Mouse (Mus musculus) kidney, postnatal 36 days (tissue): Measurements from ENCODE around the gene Eef1akmt2.
A peak's percentile ranks its signal among the peaks of the same experiment; 100 is the strongest.

Experiments used
- DNase-seq, 2 experiments: peaks; one replicate each; pipeline ENCODE4 v3.0.0; 2021 to 2022; ENCODE audit warnings: mixed read lengths in 2 of 2

Gene Eef1akmt2

GRCm38 (mm10) chr7:132852173-132852844, at the start of gene Eef1akmt2:
Eef1akmt2 (minus strand) TSS chr7:132852673.
- DNase-seq, result peak; percentile 85 to 88

GRCm38 (mm10) chr7:132900826-132901531, 48.5 kb upstream of the Eef1akmt2 start:
- no peak for DNase-seq

- peak in 1 of 2 experiments; percentile 65 for DNase-seq
Measured at GRCm38 (mm10) chr7:132898234-132898633, 45.8 kb upstream of the Eef1akmt2 start.

- DNase-seq, result no peak
Measured at GRCm38 (mm10) chr7:132897258-132897657, 44.8 kb upstream of the Eef1akmt2 start.

GRCm38 (mm10) chr7:132896206-132896815, 43.8 kb upstream of the Eef1akmt2 start:
- DNase-seq, result peak; percentile 35 to 65

- DNase-seq, result peak; percentile 46 to 60
Measured at GRCm38 (mm10) chr7:132894841-132895555, 42.5 kb upstream of the Eef1akmt2 start.

GRCm38 (mm10) chr7:132893336-132893735, 40.9 kb upstream of the Eef1akmt2 start:
- DNase-seq, result no peak

- DNase-seq, result no peak
Measured at GRCm38 (mm10) chr7:132892806-132893205, 40.3 kb upstream of the Eef1akmt2 start.

- DNase-seq, result no peak
Measured at GRCm38 (mm10) chr7:132892311-132892661, 39.8 kb upstream of the Eef1akmt2 start.

GRCm38 (mm10) chr7:132891561-132892310, 39.3 kb upstream of the Eef1akmt2 start:
- DNase-seq, result peak in 1 of 2 experiments; percentile 44

GRCm38 (mm10) chr7:132890201-132890600, 37.7 kb upstream of the Eef1akmt2 start:
- no peak for DNase-seq

- DNase-seq, result no peak
Measured at GRCm38 (mm10) chr7:132889691-132890090, 37.2 kb upstream of the Eef1akmt2 start.

GRCm38 (mm10) chr7:132888518-132889249, 36.2 kb upstream of the Eef1akmt2 start:
- DNase-seq, result no peak

- no peak for DNase-seq
Measured at GRCm38 (mm10) chr7:132888052-132888451, 35.6 kb upstream of the Eef1akmt2 start.

- DNase-seq, result no peak
Measured at GRCm38 (mm10) chr7:132887019-132887804, 34.7 kb upstream of the Eef1akmt2 start.

GRCm38 (mm10) chr7:132884031-132884430, 31.6 kb upstream of the Eef1akmt2 start:
- DNase-seq, result no peak

GRCm38 (mm10) chr7:132882343-132882742, 29.9 kb upstream of the Eef1akmt2 start:
- peak in 1 of 2 experiments; percentile 49 for DNase-seq

- DNase-seq, result no peak
Measured at GRCm38 (mm10) chr7:132880276-132880675, 27.8 kb upstream of the Eef1akmt2 start.

- DNase-seq, result peak; percentile 69 to 87
Measured at GRCm38 (mm10) chr7:132875391-132876086, 23.1 kb upstream of the Eef1akmt2 start.

GRCm38 (mm10) chr7:132873043-132873442, 20.6 kb upstream of the Eef1akmt2 start:
- no peak for DNase-seq
